Mouse (Mus musculus): ENCODE data around the gene Lrch1. TPM values are rescaled to one million over a fixed set of nuclear protein-coding genes. Genes with fewer than 3 reads are reported as not detected.

Gene Lrch1
- polyA plus RNA-seq, 1 experiment from 2014 or later: 8.2 TPM

DNA sequence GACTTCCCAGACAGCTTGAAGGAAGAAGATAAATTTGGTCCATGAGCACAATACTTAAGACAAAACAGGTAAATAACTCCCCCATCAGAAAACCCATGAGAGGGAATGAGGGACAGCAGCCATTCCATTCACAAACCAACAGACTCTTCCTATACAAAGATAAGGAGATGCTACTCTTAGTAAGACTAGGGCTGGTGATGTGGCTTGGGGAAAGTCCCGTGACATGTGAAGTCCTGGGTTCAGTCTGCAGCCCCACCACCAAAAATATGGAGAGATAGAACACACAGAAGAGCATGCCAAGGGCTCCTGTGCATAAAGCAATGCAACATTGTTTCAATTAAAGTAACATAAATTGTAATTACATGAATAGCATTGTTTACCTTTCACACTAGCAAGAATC lies 88.5 kb downstream of the Lrch1 start:
- H3K4me3 ChIP-seq: no peak overlapping the region
- H3K4me1 ChIP-seq: no peaks in the 10 kb centered on the region
- no peak for ATAC-seq (ENCODE audit: low FRiP score, low read depth)
- H3K27ac ChIP-seq (replicated peaks): no peak overlapping the region
- no peaks in the 10 kb centered on the region for H3K36me3 ChIP-seq
- no peak overlapping the region for H3K4me2 ChIP-seq (replicated peaks)
- WGBS: 97% methylated on average over 1 of the region's 1 CpGs
- no peaks in the 10 kb centered on the region for H3K27me3 ChIP-seq
- no peak overlapping the region for H3K9ac ChIP-seq (replicated peaks)
- no peaks in the 10 kb centered on the region for H3K9me3 ChIP-seq

DNA sequence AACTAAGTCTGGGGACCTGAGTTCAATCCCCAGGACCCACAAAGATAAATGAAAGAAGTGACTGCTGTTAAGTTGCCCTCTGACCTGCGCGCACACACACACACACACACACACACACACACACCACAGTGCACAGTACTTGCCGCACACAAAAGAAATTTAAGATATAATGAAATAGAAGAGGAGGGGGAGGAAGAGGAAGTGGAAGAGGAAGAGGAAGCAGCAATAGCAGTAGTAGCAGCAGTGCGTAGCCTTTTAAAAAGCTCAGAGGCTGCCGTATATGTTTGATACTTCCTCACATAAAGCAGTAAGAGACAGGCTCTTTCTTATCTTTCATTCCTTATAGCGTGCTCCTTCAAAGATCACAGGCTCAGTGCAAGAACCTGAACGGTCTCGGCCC lies 92.2 kb downstream of the Lrch1 start:
- no peak for ATAC-seq (ENCODE audit: low FRiP score, low read depth)
- Histone ChIP-seq H3K4me3 (no peak overlapping the region), H3K4me2 (replicated peaks) (no peak overlapping the region), H3K36me3 (no peaks in the 10 kb centered on the region), H3K9me3 (no peaks in the 10 kb centered on the region), H3K27ac (replicated peaks) (no peak overlapping the region), H3K4me1 (peaks cover 18% of the 10 kb centered on the region), H3K27me3 (no peaks in the 10 kb centered on the region; the same call in 1 of the 2 replicates), H3K9ac (replicated peaks) (no peak overlapping the region)
- WGBS: 93% methylated on average over 8 of the region's 8 CpGs

DNA sequence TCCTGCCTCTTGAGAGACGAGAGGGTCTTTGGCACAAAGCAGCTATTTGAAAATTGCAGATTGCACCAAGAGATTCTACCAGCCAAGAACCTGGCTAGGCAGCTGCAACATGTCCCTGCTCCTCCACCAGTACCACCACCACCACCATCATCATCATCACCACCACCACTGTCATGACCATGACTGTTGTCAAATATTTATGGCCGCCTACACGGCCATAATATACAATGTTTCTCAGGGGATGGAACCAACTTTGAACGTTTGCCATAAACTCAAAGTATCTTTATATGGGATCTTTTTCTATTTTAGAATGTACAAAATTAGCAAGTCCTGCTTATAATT lies 93.9 kb downstream of the Lrch1 start:
- H3K9me3 ChIP-seq: no peaks in the 10 kb centered on the region
- no peak overlapping the region for H3K4me3 ChIP-seq
- WGBS: 82% methylated on average over 4 of the region's 4 CpGs
- no peaks in the 10 kb centered on the region; the same call in 1 of the 2 replicates for H3K27me3 ChIP-seq
- no peaks in the 10 kb centered on the region for H3K36me3 ChIP-seq
- H3K9ac ChIP-seq (replicated peaks): no peak overlapping the region
- H3K27ac ChIP-seq (replicated peaks): no peak overlapping the region
- ATAC-seq (ENCODE audit: low FRiP score, low read depth): no peak
- H3K4me1 ChIP-seq: peaks cover 18% of the 10 kb centered on the region
- H3K4me2 ChIP-seq (replicated peaks): no peak overlapping the region

DNA sequence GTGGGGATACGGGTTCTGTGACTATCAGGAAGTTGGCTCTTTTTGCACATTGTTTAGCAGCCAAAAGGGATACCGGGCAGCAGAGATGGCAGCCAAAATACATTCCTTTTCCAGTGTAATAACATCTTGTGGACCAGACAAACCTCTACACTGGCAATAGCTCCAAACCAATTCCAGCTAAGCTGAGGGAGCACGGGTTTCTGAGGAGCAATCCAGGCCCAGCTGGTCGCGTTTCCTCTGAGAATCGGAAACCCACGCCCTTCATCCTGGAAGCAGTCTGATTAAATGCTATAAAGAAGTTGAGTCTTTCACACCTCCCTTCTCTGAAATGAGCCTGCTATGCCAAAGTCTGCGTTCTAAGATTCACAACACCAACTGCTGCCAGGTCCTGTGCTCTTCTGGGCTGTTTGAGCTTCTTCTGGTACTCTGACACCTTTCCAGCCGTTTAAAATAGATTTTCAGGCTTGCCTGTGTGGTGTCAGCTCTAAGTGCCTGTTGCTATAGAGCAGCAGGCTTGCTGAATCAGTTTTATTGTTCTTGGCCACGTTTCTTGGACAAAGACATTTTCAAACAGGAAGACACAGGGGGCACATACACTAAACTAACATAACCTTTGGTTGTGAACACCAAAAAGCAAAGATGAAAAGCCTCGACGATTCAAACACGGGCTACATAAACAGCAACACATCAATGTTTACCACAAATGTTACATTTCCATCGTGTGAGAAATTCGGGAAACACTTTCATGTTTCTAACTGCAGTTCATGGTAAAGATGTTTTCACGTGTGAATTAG lies 94.5 kb downstream of the Lrch1 start:
- Histone ChIP-seq H3K4me2 (replicated peaks) (no peak overlapping the region), H3K9me3 (no peaks in the 10 kb centered on the region), H3K27me3 (no peaks in the 10 kb centered on the region; the same call in 1 of the 2 replicates), H3K4me3 (no peak overlapping the region), H3K36me3 (no peaks in the 10 kb centered on the region), H3K9ac (replicated peaks) (no peak overlapping the region), H3K4me1 (peaks cover 18% of the 10 kb centered on the region), H3K27ac (replicated peaks) (0 out of 2 replicates have a peak overlapping the region, but pooled peaks have one; percentile 35)
- WGBS: 41% methylated on average over 16 of the region's 16 CpGs
- ATAC-seq (ENCODE audit: low FRiP score, low read depth): no peak

DNA sequence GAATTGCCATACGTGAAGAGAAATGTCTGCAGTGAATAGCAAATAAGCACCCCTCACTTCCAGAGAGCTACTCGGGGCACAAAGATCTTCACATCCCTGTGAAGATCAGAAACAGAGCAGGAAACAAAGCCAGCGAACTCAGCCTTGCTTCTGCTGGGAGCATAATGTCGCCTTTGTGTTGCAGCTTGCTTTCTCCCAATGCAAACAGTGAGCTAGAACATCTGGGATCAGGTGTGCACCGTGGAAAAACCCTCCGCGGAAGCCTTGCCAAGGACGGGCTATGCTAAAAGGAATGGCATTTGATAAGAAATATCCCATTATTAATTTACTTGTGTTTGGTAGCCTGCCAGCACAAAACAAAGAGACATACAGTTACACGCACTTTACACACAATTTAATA lies 95.8 kb downstream of the Lrch1 start:
- no peaks in the 10 kb centered on the region for H3K36me3 ChIP-seq
- H3K27ac ChIP-seq (replicated peaks): no peak overlapping the region
- H3K9me3 ChIP-seq: no peaks in the 10 kb centered on the region
- no peak overlapping the region for H3K4me3 ChIP-seq
- WGBS: 43% methylated on average over 9 of the region's 9 CpGs
- no peaks in the 10 kb centered on the region; the same call in 1 of the 2 replicates for H3K27me3 ChIP-seq
- H3K4me1 ChIP-seq: peaks cover 20% of the 10 kb centered on the region
- H3K9ac ChIP-seq (replicated peaks): no peak overlapping the region
- H3K4me2 ChIP-seq (replicated peaks): no peak overlapping the region
- no peak for ATAC-seq (ENCODE audit: low FRiP score, low read depth)

DNA sequence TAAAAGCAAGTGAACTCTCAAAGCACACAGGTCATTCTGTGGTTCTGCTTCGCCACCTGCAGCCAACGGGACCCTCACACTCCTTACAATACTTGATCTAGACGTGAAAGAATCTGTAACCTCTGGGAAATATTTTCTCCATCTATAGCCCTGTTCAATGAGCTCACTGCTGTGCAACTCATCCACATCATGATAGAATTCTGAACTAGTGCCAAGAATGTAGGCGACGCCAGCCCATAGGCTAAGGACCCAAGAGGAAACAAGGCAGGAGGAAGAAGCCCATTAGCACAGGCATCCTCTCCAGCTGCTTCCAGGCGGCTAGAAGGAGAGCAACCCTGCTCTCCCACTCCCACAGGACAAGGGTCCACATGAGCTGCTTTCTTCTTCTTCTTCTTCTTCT lies 98.7 kb downstream of the Lrch1 start:
- Histone ChIP-seq H3K9me3 (no peaks in the 10 kb centered on the region), H3K9ac (replicated peaks) (no peak overlapping the region), H3K27ac (replicated peaks) (no peak overlapping the region), H3K4me1 (peaks cover 25% of the 10 kb centered on the region), H3K36me3 (no peaks in the 10 kb centered on the region), H3K4me3 (no peak overlapping the region), H3K27me3 (no peaks in the 10 kb centered on the region; the same call in 1 of the 2 replicates), H3K4me2 (replicated peaks) (no peak overlapping the region)
- ATAC-seq (ENCODE audit: low FRiP score, low read depth): no peak
- 78% methylated on average over 6 of the region's 6 CpGs for WGBS

DNA sequence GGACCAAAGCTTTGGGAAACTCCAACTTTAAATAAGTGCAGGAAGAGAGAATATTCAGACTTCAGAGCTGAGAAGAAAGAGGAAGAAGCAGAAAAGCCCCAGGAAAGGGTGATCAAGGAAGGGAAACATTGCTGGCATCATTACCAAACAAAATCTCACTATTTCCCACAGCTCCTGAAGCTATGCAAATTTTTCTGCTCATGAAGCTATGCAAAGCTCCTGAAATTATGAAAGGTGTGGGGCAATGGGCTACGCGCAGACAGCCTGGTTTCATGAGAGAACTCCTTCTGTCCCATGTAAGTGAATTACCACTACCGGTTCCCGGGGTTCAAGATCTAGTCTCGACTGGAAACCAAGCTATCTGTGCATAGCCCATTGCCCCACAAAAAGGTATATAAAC lies 99.5 kb downstream of the Lrch1 start:
- no peak for ATAC-seq (ENCODE audit: low FRiP score, low read depth)
- WGBS: 97% methylated on average over 5 of the region's 5 CpGs

DNA sequence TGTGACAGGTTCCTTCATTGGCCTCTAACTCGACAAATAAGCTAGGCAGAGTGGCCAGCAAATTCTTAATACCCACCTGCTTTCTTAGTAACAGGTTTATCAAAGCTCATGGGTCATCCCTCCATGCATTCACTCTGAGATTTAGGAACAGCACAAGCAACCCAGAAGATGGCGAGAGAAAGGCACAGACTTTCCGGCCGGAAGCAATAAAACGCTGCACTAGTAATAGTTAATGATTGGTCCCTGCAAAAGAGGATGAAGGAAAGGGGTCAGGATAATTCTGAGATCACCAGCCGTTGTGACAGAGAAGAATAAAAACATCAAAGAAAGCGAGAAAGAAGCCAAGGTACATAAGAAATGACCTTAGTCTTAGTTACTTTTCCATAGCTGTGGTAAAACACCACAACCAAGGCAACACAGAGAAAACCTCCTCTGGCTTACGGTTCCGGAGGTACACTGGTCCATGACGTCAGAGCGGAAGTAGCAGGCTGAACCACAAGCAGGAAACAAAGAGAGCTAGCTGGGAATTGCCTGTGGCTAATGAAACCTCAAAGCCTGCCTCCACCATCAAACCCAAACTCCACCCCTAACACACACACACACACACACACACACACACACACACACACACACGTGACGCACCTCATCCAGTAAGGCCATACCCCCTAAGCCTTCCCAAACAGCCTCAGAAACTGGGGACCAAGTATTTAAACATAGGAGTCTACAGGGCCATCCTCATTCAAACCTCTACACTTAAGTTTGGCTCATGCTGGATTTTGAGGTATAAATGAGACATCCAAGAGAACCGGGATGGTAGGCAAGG lies 100.2 kb downstream of the Lrch1 start:
- Histone ChIP-seq H3K36me3 (no peaks in the 10 kb centered on the region), H3K4me2 (replicated peaks) (no peak overlapping the region), H3K9me3 (no peaks in the 10 kb centered on the region), H3K9ac (replicated peaks) (no peak overlapping the region), H3K4me1 (peaks cover 17% of the 10 kb centered on the region), H3K27ac (replicated peaks) (no peak overlapping the region), H3K4me3 (no peak overlapping the region), H3K27me3 (no peaks in the 10 kb centered on the region; the same call in 1 of the 2 replicates)
- WGBS: 78% methylated on average over 14 of the region's 14 CpGs
- no peak for ATAC-seq (ENCODE audit: low FRiP score, low read depth)

More for the DNA sequence above, 99.5 kb downstream of the Lrch1 start:
- Histone ChIP-seq H3K4me2 (replicated peaks) (no peak overlapping the region), H3K4me3 (no peak overlapping the region), H3K27me3 (no peaks in the 10 kb centered on the region; the same call in 1 of the 2 replicates), H3K4me1 (peaks cover 23% of the 10 kb centered on the region), H3K9ac (replicated peaks) (no peak overlapping the region), H3K36me3 (no peaks in the 10 kb centered on the region), H3K27ac (replicated peaks) (no peak overlapping the region), H3K9me3 (no peaks in the 10 kb centered on the region)

DNA sequence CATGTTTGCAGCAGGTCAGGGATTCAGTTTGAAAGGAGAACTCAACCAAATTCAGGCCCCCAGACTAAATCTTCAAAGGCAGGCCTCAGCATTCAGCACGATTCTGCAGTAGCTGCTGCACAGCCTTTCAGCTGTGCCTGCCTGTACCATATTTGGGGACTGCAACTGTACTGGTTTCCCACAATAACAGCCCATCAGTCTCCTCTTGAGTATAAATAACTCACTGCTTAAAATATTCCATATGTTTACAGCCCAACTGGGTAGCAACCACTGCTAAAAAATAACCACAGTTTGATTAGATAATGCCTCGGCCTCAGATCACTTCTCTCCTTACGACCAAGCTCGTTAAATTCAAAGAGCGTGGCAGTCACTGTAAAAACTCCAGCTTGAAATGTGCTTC lies 101.0 kb downstream of the Lrch1 start:
- no peak overlapping the region for H3K9ac ChIP-seq (replicated peaks)
- no peak overlapping the region for H3K27ac ChIP-seq (replicated peaks)
- no peak overlapping the region for H3K4me3 ChIP-seq
- H3K4me1 ChIP-seq: peaks cover 8% of the 10 kb centered on the region
- no peaks in the 10 kb centered on the region for H3K27me3 ChIP-seq
- WGBS: 69% methylated on average over 5 of the region's 5 CpGs
- H3K9me3 ChIP-seq: no peaks in the 10 kb centered on the region
- no peak for ATAC-seq (ENCODE audit: low FRiP score, low read depth)
- H3K36me3 ChIP-seq: no peaks in the 10 kb centered on the region
- no peak overlapping the region for H3K4me2 ChIP-seq (replicated peaks)

DNA sequence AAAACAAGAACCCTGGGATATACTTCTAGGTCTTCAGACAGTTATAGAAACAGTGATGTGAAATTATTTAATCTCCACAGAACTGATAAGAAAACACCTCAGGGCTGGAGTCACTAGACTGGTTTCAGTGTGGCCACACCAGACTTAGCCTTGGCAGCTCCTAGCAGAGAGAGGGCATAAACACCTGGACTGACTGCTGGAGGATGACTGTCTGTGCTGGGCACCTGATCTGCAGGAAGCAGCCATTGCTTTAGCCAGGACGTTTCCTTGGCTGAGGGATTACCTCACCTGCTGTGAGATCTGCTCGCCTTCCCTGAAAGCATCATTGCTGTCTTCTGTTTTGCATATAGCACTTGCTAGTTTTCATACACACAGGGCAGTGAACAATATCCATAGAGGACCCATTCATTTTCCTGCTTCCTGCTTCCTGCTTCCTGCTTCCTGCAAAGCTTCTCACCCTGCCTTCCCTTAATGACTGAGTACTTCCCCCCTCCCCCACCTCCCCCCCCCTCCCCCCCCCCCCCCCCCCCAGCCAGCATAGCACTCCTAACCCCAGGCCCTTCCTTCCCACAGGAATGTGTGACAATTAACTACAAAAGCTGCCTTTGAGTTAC lies 101.9 kb downstream of the Lrch1 start:
- H3K9ac ChIP-seq (replicated peaks): no peak overlapping the region
- no peaks in the 10 kb centered on the region for H3K36me3 ChIP-seq
- H3K4me3 ChIP-seq: no peak overlapping the region
- peaks cover 13% of the 10 kb centered on the region; the same call in 1 of the 2 replicates for H3K4me1 ChIP-seq
- no peaks in the 10 kb centered on the region for H3K27me3 ChIP-seq
- 33% methylated on average over 2 of the region's 2 CpGs for WGBS
- no peak overlapping the region for H3K4me2 ChIP-seq (replicated peaks)
- H3K9me3 ChIP-seq: no peaks in the 10 kb centered on the region
- no peak for ATAC-seq (ENCODE audit: low FRiP score, low read depth)
- H3K27ac ChIP-seq (replicated peaks): no peak overlapping the region

DNA sequence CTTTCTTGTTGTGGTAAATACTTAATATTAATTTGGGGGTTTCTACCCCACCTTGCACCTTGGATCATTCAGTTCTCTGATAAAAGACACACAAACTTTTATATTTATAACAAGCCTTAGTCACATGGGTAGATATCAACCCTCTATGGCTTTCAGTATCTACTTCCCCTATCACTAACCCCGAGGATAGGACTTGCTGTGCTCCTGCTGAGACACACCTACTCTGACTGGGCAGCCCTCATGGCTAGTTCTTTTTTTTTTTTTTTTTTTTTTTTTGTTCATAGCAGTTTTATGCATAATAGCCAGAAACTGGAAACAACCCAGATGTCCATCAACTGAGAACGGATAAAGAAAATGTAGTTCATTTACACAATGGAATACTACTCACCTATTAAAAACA lies 106.0 kb downstream of the Lrch1 start:
- Histone ChIP-seq H3K36me3 (no peaks in the 10 kb centered on the region), H3K27ac (replicated peaks) (no peak overlapping the region), H3K4me1 (peaks cover 11% of the 10 kb centered on the region; the same call in 1 of the 2 replicates), H3K27me3 (no peaks in the 10 kb centered on the region), H3K4me2 (replicated peaks) (no peak overlapping the region), H3K9ac (replicated peaks) (no peak overlapping the region), H3K9me3 (no peaks in the 10 kb centered on the region), H3K4me3 (no peak overlapping the region)
- 86% methylated on average over 2 of the region's 2 CpGs for WGBS
- ATAC-seq (ENCODE audit: low FRiP score, low read depth): no peak

DNA sequence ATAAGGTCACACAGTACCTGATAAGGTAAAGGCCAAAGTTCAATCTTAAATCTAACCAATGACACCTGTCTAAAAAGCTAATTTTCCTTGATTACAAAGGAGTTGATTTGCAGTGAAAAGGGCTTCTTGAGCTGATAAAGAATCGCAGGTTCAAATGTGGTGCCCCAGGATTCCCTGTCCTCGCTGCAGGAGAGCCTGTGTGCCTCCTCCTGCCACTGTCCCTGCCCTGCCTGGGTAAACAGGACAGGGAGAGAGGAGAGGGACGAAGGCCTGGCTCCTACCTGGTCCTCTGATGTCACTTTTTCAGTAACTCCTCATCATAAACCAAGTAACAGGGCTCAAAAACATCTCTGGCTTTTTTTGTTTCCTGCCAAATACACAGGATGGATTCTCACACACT lies 106.4 kb downstream of the Lrch1 start:
- H3K9me3 ChIP-seq: no peaks in the 10 kb centered on the region
- H3K4me2 ChIP-seq (replicated peaks): no peak overlapping the region
- no peak overlapping the region for H3K27ac ChIP-seq (replicated peaks)
- H3K9ac ChIP-seq (replicated peaks): no peak overlapping the region
- H3K36me3 ChIP-seq: no peaks in the 10 kb centered on the region
- H3K4me3 ChIP-seq: no peak overlapping the region
- H3K4me1 ChIP-seq: peaks cover 11% of the 10 kb centered on the region; the same call in 1 of the 2 replicates
- H3K27me3 ChIP-seq: no peaks in the 10 kb centered on the region
- no peak for ATAC-seq (ENCODE audit: low FRiP score, low read depth)
- 81% methylated on average over 3 of the region's 3 CpGs for WGBS
